Mouse (Mus musculus) embryonic facial prominence, embryonic 15.5 days (tissue): ENCODE measurements around the gene Gm21903. TPM values are rescaled to one million over a fixed set of nuclear protein-coding genes. Genes with fewer than 3 reads are reported as not detected.
"Not testable (repeated sequence)": the region's sequence is repeated elsewhere in the genome, so short reads cannot be mapped to it uniquely, and the experiment has no call there.

Experiments
- ATAC-seq: fragments of 200-750 bp; cut with Nextera tagmentation; 2 replicates; pipeline ENCODE4 v1.8.0; 2017; ENCODE audit warnings: low read depth, moderate TSS enrichment; ENCODE audit not compliant: insufficient number of reproducible peaks, low FRiP score, low TSS enrichment
- H3K27ac ChIP-seq: fragments of 300-500 bp; sonication (generic); replicated peaks from 2 replicates; pipeline ENCODE4 v1.5.1; 2015; ENCODE audit warnings: mild to moderate bottlenecking, inconsistent platforms
- H3K27me3 ChIP-seq: fragments of 300-500 bp; sonication (generic); 2 replicates; pipeline ENCODE4 v1.6.1; 2015; ENCODE audit warnings: inconsistent platforms
- H3K36me3 ChIP-seq: fragments of 300-500 bp; sonication (generic); 2 replicates; pipeline ENCODE4 v1.6.1; 2015; ENCODE audit warnings: mild to moderate bottlenecking, inconsistent platforms
- H3K4me1 ChIP-seq: fragments of 300-500 bp; sonication (generic); 2 replicates; pipeline ENCODE4 v1.6.1; 2015; ENCODE audit warnings: inconsistent platforms
- H3K4me2 ChIP-seq: fragments of 300-500 bp; sonication (generic); replicated peaks from 2 replicates; pipeline ENCODE4 v1.6.1; 2015; ENCODE audit warnings: mild to moderate bottlenecking, inconsistent platforms
- H3K4me3 ChIP-seq: fragments of 300-500 bp; sonication (generic); replicated peaks from 2 replicates; pipeline ENCODE4 v1.5.1; 2015; ENCODE audit warnings: mild to moderate bottlenecking, inconsistent platforms
- H3K9ac ChIP-seq: fragments of 300-500 bp; sonication (generic); 2 replicates; pipeline ENCODE4 v1.6.1; 2015; ENCODE audit warnings: inconsistent platforms
- H3K9me3 ChIP-seq: fragments of 300-500 bp; sonication (generic); replicated peaks from 2 replicates; pipeline ENCODE4 v1.6.1; 2016; ENCODE audit warnings: inconsistent platforms
- WGBS: fragments of 180-500 bp; shearing (Covaris S2); methylation state at CpG from one replicate; pipeline ENCODE4 v1.1.7; 2015; 5-methylcytosine and 5-hydroxymethylcytosine counted together
- polyA plus RNA-seq: library from polyadenylated mRNA; unstranded; fragments of >200 nt; fragmentation: Nextera tagmentation; extraction: Ambion mirVana; gene quantifications from 2 replicates; pipeline ENCODE4 v1.2.1, GENCODE M21; 2015

The Gm21903 gene
- polyA plus RNA-seq = not detected in 2 replicates

DNA sequence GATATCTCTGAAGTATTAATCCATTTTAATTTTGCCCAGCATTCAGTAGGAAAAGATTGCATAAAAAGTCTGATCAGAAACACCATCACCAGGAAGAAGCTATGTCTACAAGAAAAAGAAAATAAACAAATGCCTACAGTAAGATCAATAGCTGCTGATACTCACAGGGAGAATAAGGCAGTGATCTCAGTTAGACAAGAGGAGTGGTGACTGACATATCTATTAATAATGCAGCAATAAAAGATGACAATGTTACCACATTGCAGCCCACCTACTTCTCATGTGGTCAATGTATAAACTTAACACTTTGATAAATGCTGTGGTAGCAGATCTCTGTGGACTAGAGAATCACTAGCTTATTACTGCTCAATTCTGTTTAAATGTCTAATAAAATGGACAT lies at the start of gene Gm21903:
Gm21903 (minus strand) TSS at position 101 of the 400 bp plus-strand sequence.
- Histone ChIP-seq H3K9me3 (0 out of 2 replicates have a peak, but pooled peaks cover 4% of the 10 kb centered on the region), H3K9ac (no peak within 1 kb of the TSS), H3K27me3 (no peaks in the 10 kb centered on the region), H3K27ac (no peak within 1 kb of the TSS), H3K4me1 (no peaks in the 10 kb centered on the region), H3K36me3 (no peaks in the 10 kb centered on the region), H3K4me2 (no peak within 1 kb of the TSS), H3K4me3 (no peak within 1 kb of the TSS)
- no peak for ATAC-seq

- Histone ChIP-seq H3K9me3 (0 out of 2 replicates have a peak, but pooled peaks cover 4% of the 10 kb centered on the region), H3K9ac (no peak within 1 kb of the TSS), H3K36me3 (no peaks in the 10 kb centered on the region), H3K4me2 (no peak within 1 kb of the TSS), H3K4me1 (no peaks in the 10 kb centered on the region), H3K27me3 (no peaks in the 10 kb centered on the region), H3K27ac (no peak within 1 kb of the TSS), H3K4me3 (no peak within 1 kb of the TSS)
- WGBS = 48% methylated on average over 1 of the region's 1 CpGs
- no peak for ATAC-seq
Measured at GRCm38 (mm10) chr17:39076937-39077336, 33.8 kb upstream of the Gm21903 start, which contains the start of gene Esp23. Esp23 (minus strand) TSS chr17:39077037.

DNA sequence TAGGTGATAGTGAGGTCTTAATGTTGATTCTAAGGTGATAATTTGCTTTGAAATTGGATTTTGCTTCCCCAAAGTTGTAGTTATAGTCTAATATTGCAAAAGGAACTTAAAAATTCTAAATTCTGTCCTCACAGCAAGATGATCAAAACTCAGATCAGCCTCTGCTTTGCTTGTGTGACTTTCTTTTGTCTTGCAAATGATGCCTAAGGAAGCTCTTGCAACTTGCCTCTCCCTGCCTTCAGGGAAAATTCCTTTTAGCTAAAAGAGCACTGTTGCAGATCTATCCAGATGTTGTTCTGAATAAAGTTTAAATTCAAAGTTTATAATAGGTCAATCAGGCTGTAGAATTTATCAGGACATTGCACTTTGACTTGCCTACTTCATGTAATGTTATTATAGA lies 20.5 kb upstream of the Gm21903 start:
- Histone ChIP-seq H3K4me3 (no peak overlapping the region), H3K4me1 (no peaks in the 10 kb centered on the region), H3K27ac (no peak overlapping the region), H3K4me2 (no peak overlapping the region), H3K9me3 (0 out of 2 replicates have a peak, but pooled peaks cover 4% of the 10 kb centered on the region), H3K9ac (no peak overlapping the region), H3K36me3 (no peaks in the 10 kb centered on the region), H3K27me3 (no peaks in the 10 kb centered on the region)
- ATAC-seq = no peak

GRCm38 (mm10) chr17:39036395-39036794 lies 6.7 kb downstream of the Gm21903 start, which contains the start of gene Esp24:
Esp24 (plus strand) TSS chr17:39036695.
- H3K36me3 ChIP-seq, H3K4me3 ChIP-seq, H3K27ac ChIP-seq, H3K4me2 ChIP-seq, H3K27me3 ChIP-seq, H3K9me3 ChIP-seq, ATAC-seq, H3K4me1 ChIP-seq, H3K9ac ChIP-seq: not testable (repeated sequence)
- WGBS = 88% methylated on average over 3 of the region's 3 CpGs

GRCm38 (mm10) chr17:39017184-39017583 lies 26.0 kb downstream of the Gm21903 start:
- 53% methylated on average over 14 of the region's 14 CpGs for WGBS
- Histone ChIP-seq H3K9ac (no peak overlapping the region), H3K4me2 (no peak overlapping the region), H3K4me3 (no peak overlapping the region), H3K4me1 (no peaks in the 10 kb centered on the region), H3K36me3 (no peaks in the 10 kb centered on the region), H3K27ac (no peak overlapping the region), H3K9me3 (peaks cover 6% of the 10 kb centered on the region; the same call in 1 of the 2 replicates), H3K27me3 (no peaks in the 10 kb centered on the region)
- ATAC-seq = no peak

- Histone ChIP-seq H3K4me2 (no peak overlapping the region), H3K27me3 (no peaks in the 10 kb centered on the region), H3K36me3 (no peaks in the 10 kb centered on the region), H3K4me3 (no peak overlapping the region), H3K9me3 (no peaks in the 10 kb centered on the region), H3K9ac (no peak overlapping the region), H3K27ac (no peak overlapping the region), H3K4me1 (no peaks in the 10 kb centered on the region)
- no peak for ATAC-seq
- 36% methylated on average over 30 of the region's 30 CpGs for WGBS
Measured at GRCm38 (mm10) chr17:39010675-39011638, 32.2 kb downstream of the Gm21903 start.

- Histone ChIP-seq H3K9me3 (no peaks in the 10 kb centered on the region), H3K4me2 (no peak overlapping the region), H3K4me3 (no peak overlapping the region), H3K27ac (no peak overlapping the region), H3K9ac (no peak overlapping the region), H3K4me1 (no peaks in the 10 kb centered on the region), H3K36me3 (no peaks in the 10 kb centered on the region), H3K27me3 (no peaks in the 10 kb centered on the region)
- ATAC-seq = no peak
- WGBS = 88% methylated on average over 1 of the region's 1 CpGs
Measured at GRCm38 (mm10) chr17:39009846-39010245, 33.3 kb downstream of the Gm21903 start.

Other genes with a start within 250 kb of the Gm21903 start
- gene Esp24, start 6.6 kb downstream of the Gm21903 start, polyA plus RNA-seq = not detected in 2 replicates
- not detected in 2 replicates for gene Esp23, start 33.7 kb upstream of the Gm21903 start, polyA plus RNA-seq
- gene Esp22, start 52.0 kb upstream of the Gm21903 start, polyA plus RNA-seq = not detected in 2 replicates